Mouse (Mus musculus): ENCODE data around the gene S1pr5. TPM values are rescaled to one million over a fixed set of nuclear protein-coding genes. Genes with fewer than 3 reads are reported as not detected.
"Not testable (repeated sequence)": the region's sequence is repeated elsewhere in the genome, so short reads cannot be mapped to it uniquely, and the experiment has no call there.

S1pr5 gene
- total RNA-seq, 2 experiments from 2014 or later: 11.1 to 11.2 TPM

DNA sequence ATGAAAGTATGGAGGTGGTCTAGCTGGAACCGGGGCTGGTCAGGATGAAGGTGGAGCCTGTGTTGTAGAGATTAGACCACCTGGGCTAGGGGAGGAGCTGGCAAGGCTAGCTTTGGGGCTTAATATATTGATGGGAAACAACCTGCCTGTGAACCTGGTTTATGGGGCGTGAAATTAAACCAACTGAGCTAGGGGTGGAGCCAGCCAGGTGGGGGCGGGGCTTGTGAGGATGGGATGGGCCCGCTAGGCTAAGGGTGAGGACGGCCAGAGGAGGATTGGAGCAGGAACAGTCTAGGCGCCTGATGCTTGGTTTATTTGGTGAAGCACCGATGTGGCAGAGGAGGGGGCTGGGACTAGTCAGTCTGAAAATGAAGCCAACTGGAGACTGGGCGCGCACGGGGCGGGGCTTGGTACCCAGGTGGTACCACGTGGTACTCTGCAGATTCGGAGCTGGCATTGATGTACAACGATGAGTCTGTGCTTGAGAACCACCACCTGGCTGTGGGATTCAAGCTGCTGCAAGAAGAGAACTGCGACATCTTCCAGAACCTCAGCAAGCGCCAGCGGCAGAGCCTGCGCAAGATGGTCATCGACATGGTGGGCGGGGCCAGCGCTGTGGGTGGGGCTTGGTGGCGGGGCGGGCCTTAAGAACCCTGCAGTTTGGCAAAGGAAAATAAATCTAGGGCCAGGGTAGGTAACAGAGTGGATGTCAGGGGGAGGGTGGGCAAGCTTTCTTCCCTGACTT lies 43.5 kb downstream of the S1pr5 start:
- peak; percentile 26 to 41 for DNase-seq

- no peak for DNase-seq
Measured at GRCm38 (mm10) chr9:21204156-21204527, 44.1 kb downstream of the S1pr5 start.

DNA sequence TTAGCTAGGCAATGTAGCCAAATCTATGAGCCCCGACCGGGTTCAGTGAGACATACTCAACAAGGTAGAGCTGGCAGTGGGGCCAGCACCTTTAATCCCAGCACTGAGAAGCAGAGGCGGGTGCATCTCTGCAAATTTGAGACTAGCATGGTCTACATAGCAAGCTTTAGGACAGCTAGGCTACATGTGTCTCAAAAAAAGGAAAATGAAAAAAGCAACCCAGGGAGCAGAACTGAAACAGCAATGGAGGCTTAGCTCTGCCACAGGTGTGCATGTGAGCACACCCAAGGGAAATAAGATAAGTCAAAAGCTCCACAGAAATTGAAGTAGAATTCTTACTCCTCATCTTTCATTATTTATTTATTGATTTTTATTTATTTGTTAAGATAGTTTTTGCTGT lies 49.3 kb downstream of the S1pr5 start:
- no peak for DNase-seq

GRCm38 (mm10) chr9:21197981-21198380 lies 50.3 kb downstream of the S1pr5 start:
- peak; percentile 71 to 81 for DNase-seq

DNA sequence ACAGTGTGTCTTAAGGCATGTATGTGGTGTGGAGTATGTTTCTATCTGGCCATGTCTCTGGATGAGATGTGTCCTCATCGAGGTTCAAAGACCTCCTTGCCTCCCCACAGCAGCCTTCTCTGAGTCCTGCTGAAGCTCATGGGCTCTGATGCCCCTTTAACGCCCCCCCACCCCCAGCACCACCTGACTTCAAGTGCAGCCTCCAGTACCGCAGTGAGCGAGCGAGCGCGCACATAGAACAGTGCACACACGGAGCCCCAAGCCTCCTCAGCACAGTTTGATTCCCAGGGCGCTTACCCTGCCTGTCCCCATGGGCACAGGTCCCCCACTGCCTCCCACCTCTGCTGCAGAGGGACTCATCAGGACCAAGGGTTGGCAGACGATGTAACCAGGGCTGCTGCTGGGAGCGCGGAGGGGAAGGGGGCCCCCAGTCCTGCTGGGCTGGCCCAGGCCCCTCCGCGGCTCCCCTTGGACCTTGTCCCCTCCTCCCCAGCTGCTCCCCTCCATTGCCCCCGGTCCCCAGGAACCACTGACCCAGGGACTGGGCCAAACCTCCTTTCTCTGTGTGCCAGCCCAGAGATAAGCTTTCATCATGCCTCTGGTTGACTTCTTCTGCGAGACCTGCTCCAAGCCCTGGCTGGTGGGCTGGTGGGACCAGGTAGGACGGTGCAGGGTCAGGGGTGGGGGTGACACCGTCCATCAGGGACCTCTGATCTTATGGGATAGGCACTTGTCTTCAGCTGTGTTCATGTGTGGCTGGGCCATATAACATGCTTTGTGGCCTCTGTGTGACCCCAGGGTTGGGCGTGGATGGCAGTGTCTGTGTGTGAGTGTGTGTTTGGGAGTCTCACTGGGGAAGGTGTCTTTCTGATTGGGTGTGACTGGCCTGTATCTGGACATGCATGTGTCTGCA lies 51.5 kb downstream of the S1pr5 start:
- peak; percentile 62 to 65 for DNase-seq

DNA sequence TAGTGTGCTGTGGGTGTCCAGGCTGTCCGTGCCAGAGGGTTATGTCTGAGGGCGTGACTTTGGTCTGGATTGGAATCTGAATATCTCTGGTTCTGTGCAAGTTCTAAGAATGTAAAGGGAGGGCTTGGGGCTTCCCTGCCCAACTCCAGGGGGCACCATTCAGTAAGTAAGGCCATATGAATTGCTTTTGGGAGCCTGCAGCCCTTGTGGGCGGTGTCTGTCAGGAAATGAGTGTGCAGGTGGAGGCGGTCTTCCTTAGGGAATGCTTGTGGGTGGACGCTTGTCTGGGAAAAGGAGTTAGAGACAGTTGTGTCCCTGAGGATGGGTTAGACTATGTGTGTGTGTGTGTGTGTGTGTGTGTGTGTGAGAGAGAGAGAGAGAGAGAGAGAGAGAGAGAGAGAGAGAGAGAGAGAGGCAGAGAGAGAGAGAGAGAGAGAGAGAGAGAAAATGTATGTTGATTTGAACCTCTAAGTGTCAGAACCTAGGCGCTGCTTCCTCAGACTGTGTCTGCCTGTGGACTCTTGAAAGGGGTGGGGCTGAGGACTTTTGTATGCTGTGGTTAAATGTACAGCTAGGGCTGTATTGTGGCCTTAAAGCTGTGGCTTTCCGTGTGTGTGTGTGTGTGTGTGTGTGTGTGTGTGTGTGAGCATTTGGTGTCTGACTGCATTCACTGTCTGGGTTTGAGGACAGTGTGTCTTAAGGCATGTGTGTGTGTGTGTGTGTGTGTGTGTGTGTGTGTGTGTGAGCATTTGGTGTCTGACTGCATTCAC lies 52.3 kb downstream of the S1pr5 start:
- not testable (repeated sequence) for DNase-seq

DNA sequence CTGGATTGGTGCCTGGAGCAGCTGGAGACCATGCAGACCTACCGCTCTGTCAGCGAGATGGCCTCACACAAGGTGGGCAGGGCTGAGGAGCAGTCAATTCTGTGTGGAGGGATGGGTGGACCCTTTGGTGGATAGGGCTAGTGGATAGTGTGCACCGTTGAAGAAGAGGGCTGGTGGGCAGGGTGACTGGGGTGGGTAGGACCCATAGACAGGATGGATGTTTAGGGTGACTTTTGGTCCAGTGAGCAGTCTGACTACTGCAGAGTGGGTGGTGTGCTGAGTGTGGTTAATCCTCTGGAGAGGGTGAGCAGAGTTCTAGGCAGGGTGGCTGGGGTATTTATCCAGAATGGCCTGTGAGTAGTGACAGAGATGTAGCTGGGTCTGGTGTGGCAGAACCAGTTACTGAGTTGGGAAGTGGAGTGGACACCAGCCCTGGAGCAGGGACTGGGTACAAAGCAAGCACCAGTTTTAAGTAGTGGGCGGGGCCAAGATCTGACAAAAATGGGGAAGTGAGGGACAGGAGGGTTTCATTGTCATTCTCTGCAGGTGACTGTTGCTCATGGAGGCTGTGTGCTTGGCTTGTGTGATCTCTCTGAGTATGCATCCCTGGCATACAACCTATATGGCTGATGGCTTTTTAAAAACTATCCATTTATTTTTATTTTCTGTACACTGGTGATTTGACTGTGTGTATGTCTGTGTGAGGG lies 53.3 kb downstream of the S1pr5 start:
- DNase-seq: no peak

- DNase-seq: no peak
Measured at GRCm38 (mm10) chr9:21193786-21194185, 54.5 kb downstream of the S1pr5 start.

Other genes with a start within 250 kb of the S1pr5 start
- 10 to 100 TPM; 61.1 to 65.8 TPM for gene Mrpl4, start 245.7 kb downstream of the S1pr5 start, total RNA-seq (2021)
- gene Icam1, start 232.5 kb downstream of the S1pr5 start, total RNA-seq (2021): 1 to 10 TPM; 1.9 to 3.6 TPM
- 1 to 10 TPM in 1 of 2 experiments, under 1 TPM in 1; 0.63 to 1.2 TPM for gene Icam4, start 219.1 kb downstream of the S1pr5 start, total RNA-seq (2021)
- gene Icam5, start 216.4 kb downstream of the S1pr5 start, total RNA-seq (2021): 100 to 1,000 TPM; 360 to 373 TPM
- gene Zglp1, start 181.3 kb downstream of the S1pr5 start, total RNA-seq (2021): not detected
- 1 to 10 TPM; 2.5 to 2.9 TPM for gene Gm49373, start 175.3 kb downstream of the S1pr5 start, total RNA-seq (2021)
- 10 to 100 TPM; 56.0 to 64.5 TPM for gene Fdx1l, start 174.8 kb downstream of the S1pr5 start, total RNA-seq (2021)
- 1 to 10 TPM; 4.8 to 5.0 TPM for gene Gm38431, start 156.4 kb downstream of the S1pr5 start, total RNA-seq (2021)
- 10 to 100 TPM; 29.9 to 31.5 TPM for gene Raver1, start 156.4 kb downstream of the S1pr5 start, total RNA-seq (2021)
- 10 to 100 TPM; 14.6 to 18.0 TPM for gene Tyk2, start 117.2 kb downstream of the S1pr5 start, total RNA-seq (2021)
- gene Cdc37, start 98.5 kb downstream of the S1pr5 start, total RNA-seq (2021): 100 to 1,000 TPM; 142 to 150 TPM
- gene Pde4a, start 82.7 kb downstream of the S1pr5 start, total RNA-seq (2021): 10 to 100 TPM; 84.2 to 86.8 TPM
- 10 to 100 TPM; 57.2 to 58.1 TPM for gene Keap1, start 9.1 kb downstream of the S1pr5 start, total RNA-seq (2021)
- 10 to 100 TPM; 38.8 to 40.9 TPM for gene Atg4d, start 16.9 kb upstream of the S1pr5 start, total RNA-seq (2021)
- gene Kri1, start 39.5 kb upstream of the S1pr5 start, total RNA-seq (2021): 10 to 100 TPM; 48.1 to 50.2 TPM
- gene Cdkn2d, start 43.0 kb upstream of the S1pr5 start, total RNA-seq (2021): 10 to 100 TPM; 53.0 to 62.9 TPM
- under 1 TPM; 0.35 to 0.57 TPM for gene Ap1m2, start 63.9 kb upstream of the S1pr5 start, total RNA-seq (2021)
- gene Slc44a2, start 72.3 kb upstream of the S1pr5 start, total RNA-seq (2021): 10 to 100 TPM; 49.6 to 56.3 TPM
- 100 to 1,000 TPM in 1 of 2 experiments, 10 to 100 TPM in 1; 80.8 to 107 TPM for gene Ilf3, start 119.4 kb upstream of the S1pr5 start, total RNA-seq (2021)
- 10 to 100 TPM; 36.6 to 44.2 TPM for gene Qtrt1, start 163.4 kb upstream of the S1pr5 start, total RNA-seq (2021)
- gene Dnm2, start 176.5 kb upstream of the S1pr5 start, total RNA-seq (2021): 10 to 100 TPM; 58.1 to 70.6 TPM

Data from layer of hippocampus, postnatal 36 days (tissue).